Mouse (Mus musculus): ENCODE results near the gene Yju2.

Yju2 gene

GRCm38 (mm10) chr17:55959946-55960740 is 1.2 kb downstream of the Yju2 start:
- no peak for DNase-seq (ENCODE audit: low spot score in 2 of 2)

- no peak for DNase-seq (ENCODE audit: low spot score in 2 of 2)
Observed at GRCm38 (mm10) chr17:55960791-55961190, 1.9 kb downstream of the Yju2 start.

GRCm38 (mm10) chr17:55961631-55962030 is 2.7 kb downstream of the Yju2 start:
- DNase-seq (ENCODE audit: low spot score in 2 of 2) = no peak

- no peak for DNase-seq (ENCODE audit: low spot score in 2 of 2)
Observed at GRCm38 (mm10) chr17:55963171-55963570, 4.3 kb downstream of the Yju2 start.

- DNase-seq (ENCODE audit: low spot score in 2 of 2) = no peak
Observed at GRCm38 (mm10) chr17:55964496-55964895, 5.6 kb downstream of the Yju2 start.

- DNase-seq (ENCODE audit: low spot score in 2 of 2) = no peak
Observed at GRCm38 (mm10) chr17:55964996-55965395, 6.1 kb downstream of the Yju2 start.

- no peak for DNase-seq (ENCODE audit: low spot score in 2 of 2)
Observed at GRCm38 (mm10) chr17:55967186-55967585, 8.3 kb downstream of the Yju2 start.

- DNase-seq (ENCODE audit: low spot score in 2 of 2) = no peak
Observed at GRCm38 (mm10) chr17:55968210-55968609, 9.3 kb downstream of the Yju2 start.

GRCm38 (mm10) chr17:55969560-55969959 is 10.7 kb downstream of the Yju2 start:
- no peak for DNase-seq (ENCODE audit: low spot score in 2 of 2)

GRCm38 (mm10) chr17:55969966-55970891 is 11.3 kb downstream of the Yju2 start, which contains the start of gene Shd:
TSS of gene Shd (plus strand) at chr17:55970467.
- DNase-seq (ENCODE audit: low spot score in 2 of 2) = no peak

- no peak for DNase-seq (ENCODE audit: low spot score in 2 of 2)
Observed at GRCm38 (mm10) chr17:55971453-55971852, 12.6 kb downstream of the Yju2 start.

- peak in 1 of 2 experiments; percentile 64 for DNase-seq (ENCODE audit: low spot score in 2 of 2)
Observed at GRCm38 (mm10) chr17:55976255-55976862, 17.5 kb downstream of the Yju2 start.

- no peak for DNase-seq (ENCODE audit: low spot score in 2 of 2)
Observed at GRCm38 (mm10) chr17:55977301-55977700, 18.4 kb downstream of the Yju2 start.

- DNase-seq (ENCODE audit: low spot score in 2 of 2) = peak; percentile 80 to 81
Observed at GRCm38 (mm10) chr17:55986030-55986961, 27.4 kb downstream of the Yju2 start, which contains the start of gene Fsd1. TSS of gene Fsd1 (plus strand) at chr17:55986509.

- DNase-seq (ENCODE audit: low spot score in 2 of 2) = no peak
Observed at GRCm38 (mm10) chr17:55990278-55990898, 31.5 kb downstream of the Yju2 start.

- no peak for DNase-seq (ENCODE audit: low spot score in 2 of 2)
Observed at GRCm38 (mm10) chr17:55996007-55996406, 37.1 kb downstream of the Yju2 start.

- no peak for DNase-seq (ENCODE audit: low spot score in 2 of 2)
Observed at GRCm38 (mm10) chr17:55999794-56000499, 41.0 kb downstream of the Yju2 start.

GRCm38 (mm10) chr17:56003000-56003399 is 44.1 kb downstream of the Yju2 start:
- no peak for DNase-seq (ENCODE audit: low spot score in 2 of 2)

- DNase-seq (ENCODE audit: low spot score in 2 of 2) = no peak
Observed at GRCm38 (mm10) chr17:56005415-56006061, 46.6 kb downstream of the Yju2 start, which contains the start of the genes Stap2 and Mpnd. TSS of gene Stap2 (minus strand) at chr17:56005584. TSS of gene Mpnd (plus strand) at chr17:56005711.
